Mouse (Mus musculus) embryonic facial prominence, embryonic 13.5 days (tissue): ENCODE measurements around the gene Tysnd1. TPM values are rescaled to one million over a fixed set of nuclear protein-coding genes. Genes with fewer than 3 reads are reported as not detected.
A peak's percentile ranks its signal among the peaks of the same experiment; 100 is the strongest.

Experiments used
- ATAC-seq: fragments of 200-750 bp; cut with Nextera tagmentation; 2 replicates; pipeline ENCODE4 v1.8.0; 2017; ENCODE audit warnings: low read depth; ENCODE audit not compliant: insufficient number of reproducible peaks, insufficient read depth, low FRiP score, low TSS enrichment
- H3K27ac ChIP-seq: fragments of 300-500 bp; sonication (generic); 2 replicates; pipeline ENCODE4 v1.5.1; 2015; ENCODE audit warnings: moderate library complexity, mild to moderate bottlenecking, inconsistent platforms
- H3K27me3 ChIP-seq: fragments of 300-500 bp; sonication (generic); 2 replicates; pipeline ENCODE4 v1.6.1; 2015; ENCODE audit warnings: mild to moderate bottlenecking, inconsistent platforms
- H3K36me3 ChIP-seq: fragments of 300-500 bp; sonication (generic); 2 replicates; pipeline ENCODE4 v1.6.1; 2015; ENCODE audit warnings: mild to moderate bottlenecking, inconsistent platforms
- H3K4me1 ChIP-seq: fragments of 300-500 bp; sonication (generic); 2 replicates; pipeline ENCODE4 v1.6.1; 2015; ENCODE audit warnings: inconsistent platforms
- H3K4me2 ChIP-seq: fragments of 300-500 bp; sonication (generic); 2 replicates; pipeline ENCODE4 v1.6.1; 2015; ENCODE audit warnings: moderate library complexity, mild to moderate bottlenecking, inconsistent platforms
- H3K4me3 ChIP-seq: fragments of 300-500 bp; sonication (generic); 2 replicates; pipeline ENCODE4 v1.5.1; 2015; ENCODE audit warnings: mild to moderate bottlenecking, inconsistent platforms
- H3K9ac ChIP-seq: fragments of 300-500 bp; sonication (generic); 2 replicates; pipeline ENCODE4 v1.6.1; 2015; ENCODE audit warnings: mild to moderate bottlenecking, inconsistent platforms
- H3K9me3 ChIP-seq: fragments of 300-500 bp; sonication (generic); 2 replicates; pipeline ENCODE4 v1.6.1; 2016; ENCODE audit warnings: inconsistent platforms
- WGBS: fragments of 180-500 bp; shearing (Covaris S2); methylation state at CpG from one replicate; pipeline ENCODE4 v1.1.7; 2015; ENCODE audit warnings: mixed read lengths; 5-methylcytosine and 5-hydroxymethylcytosine counted together
- polyA plus RNA-seq: library from polyadenylated mRNA; unstranded; fragments of >200 nt; fragmentation: Nextera tagmentation; extraction: Ambion mirVana; gene quantifications from 2 replicates; pipeline ENCODE4 v1.2.1, GENCODE M21; 2015

Gene Tysnd1
- polyA plus RNA-seq, 1 experiment from 2014 or later = 33.3 TPM

DNA sequence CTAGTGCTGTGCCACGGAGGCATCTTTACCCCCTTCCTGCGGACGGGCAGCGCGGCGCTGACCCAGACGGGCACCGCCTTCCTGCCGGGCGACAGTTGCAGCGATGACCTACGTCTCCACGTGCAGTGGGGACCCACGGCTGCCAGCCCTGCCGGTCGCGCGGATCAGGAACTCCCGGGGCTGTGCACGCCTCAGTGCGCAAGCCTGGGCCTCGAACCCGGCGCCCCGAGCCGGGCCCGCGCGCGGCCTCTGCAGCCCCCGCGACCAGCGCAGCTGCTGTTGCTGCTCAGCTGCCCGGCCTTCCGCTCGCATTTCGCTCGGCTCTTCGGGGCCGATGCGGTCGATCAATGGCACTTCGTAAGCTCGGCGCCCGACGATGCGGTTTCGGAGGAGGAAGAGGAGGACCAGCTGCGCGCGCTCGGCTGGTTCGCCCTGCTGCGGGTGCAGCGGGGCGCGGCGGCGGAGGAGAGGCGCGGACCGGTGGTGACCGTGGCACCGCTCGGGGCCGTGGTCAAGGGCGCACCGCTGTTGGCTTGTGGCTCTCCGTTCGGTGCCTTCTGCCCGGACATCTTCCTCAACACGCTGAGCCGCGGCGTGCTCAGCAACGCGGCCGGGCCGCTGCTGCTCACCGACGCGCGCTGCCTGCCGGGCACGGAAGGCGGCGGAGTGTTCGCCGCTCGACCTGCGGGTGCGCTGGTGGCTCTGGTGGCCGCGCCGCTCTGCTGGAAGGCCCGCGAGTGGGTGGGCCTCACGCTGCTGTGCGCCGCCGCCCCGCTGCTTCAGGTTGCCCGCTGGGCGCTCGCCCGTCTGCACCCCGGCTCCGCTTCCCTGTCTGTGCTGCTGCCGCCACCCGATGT, 617 bp downstream of the Tysnd1 start:
- peak overlapping the region; percentile 100 for H3K4me2 ChIP-seq
- peak overlapping the region; percentile 91 for H3K9ac ChIP-seq
- H3K27ac ChIP-seq = peak overlapping the region; percentile 51; the same call in 1 of the 2 replicates
- ATAC-seq = no peak
- peaks cover 58% of the 10 kb centered on the region for H3K36me3 ChIP-seq
- H3K27me3 ChIP-seq = no peaks in the 10 kb centered on the region
- WGBS = under 1% methylated on average over 108 of the region's 111 CpGs
- H3K4me1 ChIP-seq = peaks cover 18% of the 10 kb centered on the region
- H3K9me3 ChIP-seq = no peaks in the 10 kb centered on the region
- H3K4me3 ChIP-seq = peak overlapping the region; percentile 99

- Histone ChIP-seq H3K36me3 (peaks cover 57% of the 10 kb centered on the region), H3K27ac (no peak overlapping the region), H3K4me1 (peaks cover 18% of the 10 kb centered on the region), H3K27me3 (no peaks in the 10 kb centered on the region), H3K4me3 (peak overlapping the region; percentile 99), H3K4me2 (peak overlapping the region; percentile 100), H3K9ac (peak overlapping the region; percentile 91), H3K9me3 (no peaks in the 10 kb centered on the region)
- no peak for ATAC-seq
- 8% methylated on average over 19 of the region's 19 CpGs for WGBS
Observed at GRCm38 (mm10) chr10:61696560-61696823, 1.2 kb downstream of the Tysnd1 start.

GRCm38 (mm10) chr10:61697028-61697427, 1.7 kb downstream of the Tysnd1 start:
- H3K36me3 ChIP-seq = peaks cover 57% of the 10 kb centered on the region
- peak overlapping the region; percentile 91 for H3K9ac ChIP-seq
- no peak for ATAC-seq
- 88% methylated on average over 2 of the region's 2 CpGs for WGBS
- peaks cover 18% of the 10 kb centered on the region for H3K4me1 ChIP-seq
- peak overlapping the region; percentile 99 for H3K4me3 ChIP-seq
- H3K9me3 ChIP-seq = no peaks in the 10 kb centered on the region
- no peak overlapping the region for H3K27ac ChIP-seq
- peak overlapping the region; percentile 100 for H3K4me2 ChIP-seq
- H3K27me3 ChIP-seq = no peaks in the 10 kb centered on the region

DNA sequence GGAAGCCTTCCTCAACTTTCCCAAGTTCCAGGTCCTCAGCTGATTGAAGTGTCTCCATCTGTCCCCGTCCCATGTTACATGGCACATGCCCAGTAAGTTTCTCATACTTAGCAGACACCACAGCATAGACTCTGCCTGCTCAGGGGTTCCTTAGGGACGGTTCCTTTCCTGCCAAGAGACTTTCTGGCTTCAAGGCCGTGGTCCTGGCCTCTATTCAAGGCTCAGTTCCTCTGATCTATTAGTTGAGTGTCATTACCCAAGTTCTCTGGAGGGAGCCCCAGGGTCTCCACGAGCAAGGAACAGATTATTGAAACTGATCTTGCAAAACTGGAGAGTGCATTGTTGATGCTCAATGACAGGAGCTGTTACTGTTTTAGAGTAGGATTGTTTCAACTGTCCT, 9.3 kb downstream of the Tysnd1 start:
- H3K27me3 ChIP-seq = no peaks in the 10 kb centered on the region
- no peak overlapping the region for H3K4me3 ChIP-seq
- H3K9ac ChIP-seq = no peak overlapping the region
- ATAC-seq = no peak
- H3K27ac ChIP-seq = no peak overlapping the region
- WGBS = 76% methylated on average over 4 of the region's 4 CpGs
- H3K9me3 ChIP-seq = no peaks in the 10 kb centered on the region
- H3K36me3 ChIP-seq = peaks cover 38% of the 10 kb centered on the region
- H3K4me2 ChIP-seq = no peak overlapping the region
- no peaks in the 10 kb centered on the region for H3K4me1 ChIP-seq

- H3K4me1 ChIP-seq = no peaks in the 10 kb centered on the region
- H3K27me3 ChIP-seq = no peaks in the 10 kb centered on the region
- no peak overlapping the region for H3K9ac ChIP-seq
- ATAC-seq = no peak
- no peaks in the 10 kb centered on the region for H3K9me3 ChIP-seq
- no peak overlapping the region for H3K4me2 ChIP-seq
- no peak overlapping the region for H3K4me3 ChIP-seq
- 71% methylated on average over 6 of the region's 6 CpGs for WGBS
- no peak overlapping the region for H3K27ac ChIP-seq
- peaks cover 26% of the 10 kb centered on the region for H3K36me3 ChIP-seq
Observed at GRCm38 (mm10) chr10:61706412-61707375, 11.4 kb downstream of the Tysnd1 start.

DNA sequence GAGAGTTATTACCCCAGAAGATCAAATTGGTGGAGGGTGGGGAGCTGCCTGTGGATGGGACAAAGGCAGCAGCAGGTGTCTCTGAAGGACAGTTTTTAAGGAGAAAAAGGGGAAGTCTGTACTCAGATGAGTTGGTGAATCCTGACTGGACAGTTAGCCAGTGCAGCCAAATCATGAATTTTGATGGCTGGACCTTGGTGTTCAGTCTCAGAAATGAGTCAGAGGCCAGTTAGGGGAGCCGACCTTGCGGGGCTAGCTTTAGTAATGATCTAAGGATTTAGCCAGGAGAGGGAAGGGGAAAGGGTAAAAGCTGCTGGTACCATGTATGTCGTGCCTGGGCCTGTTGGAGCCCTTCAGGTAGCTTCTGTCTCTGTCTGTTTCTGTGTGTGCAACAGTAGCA, 18.3 kb downstream of the Tysnd1 start:
- Histone ChIP-seq H3K4me2 (no peak overlapping the region), H3K9ac (no peak overlapping the region), H3K27me3 (no peaks in the 10 kb centered on the region), H3K9me3 (no peaks in the 10 kb centered on the region), H3K36me3 (no peaks in the 10 kb centered on the region), H3K4me1 (peaks cover 11% of the 10 kb centered on the region), H3K4me3 (no peak overlapping the region), H3K27ac (no peak overlapping the region)
- WGBS = 52% methylated on average over 3 of the region's 3 CpGs
- ATAC-seq = no peak

DNA sequence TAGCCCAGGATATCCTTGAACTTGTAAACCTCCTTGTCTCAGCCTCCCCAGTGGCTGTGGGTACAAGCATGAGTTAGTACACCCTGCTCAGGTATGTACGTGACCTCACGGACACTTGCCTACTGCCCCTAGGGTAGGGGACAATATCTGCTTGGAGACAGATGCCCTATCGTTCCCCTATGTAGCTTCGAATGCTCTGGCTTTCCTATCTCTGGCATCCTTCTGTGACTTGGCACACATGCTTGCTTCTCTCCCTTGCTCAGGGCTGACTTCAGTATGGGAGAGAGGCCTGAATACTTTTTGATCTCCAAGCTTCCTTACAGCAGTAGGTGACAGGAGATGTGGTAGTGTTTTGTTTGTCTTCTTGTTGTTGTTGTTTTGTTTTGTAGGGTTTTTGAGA, 18.8 kb downstream of the Tysnd1 start:
- Histone ChIP-seq H3K27ac (no peak overlapping the region), H3K9ac (no peak overlapping the region), H3K36me3 (no peaks in the 10 kb centered on the region), H3K4me2 (no peak overlapping the region), H3K4me3 (no peak overlapping the region), H3K4me1 (peaks cover 11% of the 10 kb centered on the region), H3K27me3 (no peaks in the 10 kb centered on the region), H3K9me3 (no peaks in the 10 kb centered on the region)
- 85% methylated on average over 4 of the region's 4 CpGs for WGBS
- no peak for ATAC-seq

GRCm38 (mm10) chr10:61714771-61715461, 19.6 kb downstream of the Tysnd1 start, which contains the start of gene Aifm2:
Gene Aifm2 (plus strand): TSS chr10:61715263.
- Histone ChIP-seq H3K9me3 (no peaks in the 10 kb centered on the region), H3K9ac (peak within 1 kb of the TSS; percentile 69), H3K4me1 (peaks cover 11% of the 10 kb centered on the region), H3K4me2 (peak within 1 kb of the TSS; percentile 81), H3K4me3 (peak within 1 kb of the TSS; percentile 54), H3K27ac (no peak within 1 kb of the TSS), H3K36me3 (no peaks in the 10 kb centered on the region), H3K27me3 (no peaks in the 10 kb centered on the region)
- WGBS = 13% methylated on average over 36 of the region's 36 CpGs
- peak; percentile 69 for ATAC-seq

- WGBS = 4% methylated on average over 11 of the region's 11 CpGs
- Histone ChIP-seq H3K4me1 (peaks cover 11% of the 10 kb centered on the region), H3K9ac (peak overlapping the region; percentile 69), H3K27me3 (no peaks in the 10 kb centered on the region), H3K4me3 (peak overlapping the region; percentile 54), H3K27ac (no peak overlapping the region), H3K4me2 (peak overlapping the region; percentile 81), H3K9me3 (no peaks in the 10 kb centered on the region), H3K36me3 (no peaks in the 10 kb centered on the region)
- peak; percentile 62; the same call in 1 of the 2 replicates for ATAC-seq
Observed at GRCm38 (mm10) chr10:61715462-61715837, 20.1 kb downstream of the Tysnd1 start.

DNA sequence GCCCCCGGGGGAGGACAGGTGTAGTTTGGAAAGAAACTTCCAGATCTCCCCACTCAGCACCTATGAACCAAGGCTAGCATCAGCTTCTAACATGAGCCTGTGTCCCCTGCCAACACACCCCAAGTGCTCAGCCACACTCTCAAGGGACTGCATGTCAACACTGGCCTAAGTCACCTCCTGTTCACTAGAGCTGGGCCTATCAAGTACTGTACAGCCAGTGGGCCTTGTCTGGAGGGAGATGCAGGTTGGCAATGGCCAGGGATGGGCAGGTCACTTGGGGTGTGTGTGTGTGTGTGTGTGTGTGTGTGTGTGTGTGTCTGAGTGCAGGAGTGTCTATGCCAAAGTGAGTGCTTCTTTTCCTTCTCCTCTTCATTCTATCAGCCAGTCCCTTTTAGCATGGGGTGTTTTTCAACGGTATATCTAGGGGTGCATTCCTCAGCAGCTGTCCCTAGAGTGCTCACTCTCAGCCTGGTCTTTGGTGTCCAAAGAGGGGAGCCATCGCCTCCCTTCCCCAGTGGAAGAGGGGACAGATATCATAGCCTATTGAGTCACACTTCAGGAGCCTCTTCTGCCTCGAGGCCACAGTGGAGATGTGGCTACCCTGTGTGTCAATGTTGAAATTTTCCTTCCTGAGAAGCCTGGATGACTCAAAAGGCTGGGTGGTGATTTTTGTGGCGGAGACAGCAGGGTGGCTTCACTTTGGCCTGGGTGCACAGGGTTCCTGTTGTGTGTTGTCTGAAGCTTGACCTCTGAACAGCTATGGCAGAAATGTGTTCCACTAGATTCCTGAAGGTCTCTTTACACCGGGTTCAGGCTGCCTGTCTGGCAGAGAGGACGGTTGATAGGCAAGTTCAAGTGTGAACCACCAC, 20.9 kb downstream of the Tysnd1 start:
- Histone ChIP-seq H3K36me3 (no peaks in the 10 kb centered on the region), H3K4me1 (peaks cover 11% of the 10 kb centered on the region), H3K9me3 (no peaks in the 10 kb centered on the region), H3K27me3 (no peaks in the 10 kb centered on the region), H3K27ac (no peak overlapping the region), H3K9ac (peak overlapping the region; percentile 69; the same call in 1 of the 2 replicates), H3K4me2 (peak overlapping the region; percentile 81), H3K4me3 (peak overlapping the region; percentile 54)
- 75% methylated on average over 7 of the region's 7 CpGs for WGBS
- ATAC-seq = no peak
